Mouse (Mus musculus): ENCODE measurements at regions not wholly inside any gene's neighbourhood (a gene's known extent, or its start where the extent isn't known, plus 50 kb on each side); places are given as distances from the start of the nearest gene placed in this dataset.

DNA sequence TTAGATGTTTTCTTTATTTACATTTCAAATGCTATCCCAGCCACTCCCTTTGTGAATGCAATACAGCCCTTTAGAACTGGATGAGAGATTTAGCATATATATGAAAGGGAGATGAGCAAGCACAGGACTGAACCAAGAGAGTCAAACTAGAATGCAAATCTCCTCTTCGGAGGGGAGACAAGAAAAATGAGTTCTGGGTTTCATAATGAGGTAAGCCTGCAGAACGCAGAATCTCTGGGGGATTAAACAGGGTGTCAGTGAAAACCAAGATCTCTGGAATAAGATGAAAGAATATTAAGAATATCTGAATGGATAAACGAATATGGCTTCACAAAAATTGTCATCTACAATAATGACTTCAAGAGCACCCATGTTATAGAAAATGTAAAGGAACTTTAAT is 130.6 kb upstream of the Sem1 start:
- Histone ChIP-seq H3K4me2 (ENCODE audit: low read length) (no peak overlapping the region), H3K4me3 (replicated peaks; ENCODE audit: low read length) (no peak overlapping the region), H3K27ac (ENCODE audit: low read length) (no peak overlapping the region), H3K9me3 (ENCODE audit: control insufficient read depth, low read length) (no peaks in the 10 kb centered on the region), H3K36me3 (ENCODE audit: control insufficient read depth, insufficient read depth) (no peaks in the 10 kb centered on the region), H3K27me3 (replicated peaks; ENCODE audit: control insufficient read depth, insufficient read depth, low read length) (no peaks in the 10 kb centered on the region), H3K4me1 (replicated peaks; ENCODE audit: control insufficient read depth, insufficient read depth, low read length) (no peaks in the 10 kb centered on the region), H3K9ac (replicated peaks; ENCODE audit: low read depth, low read length) (no peak overlapping the region)
- ATAC-seq = no peak
- WGBS = 76% methylated on average over 3 of the region's 3 CpGs

DNA sequence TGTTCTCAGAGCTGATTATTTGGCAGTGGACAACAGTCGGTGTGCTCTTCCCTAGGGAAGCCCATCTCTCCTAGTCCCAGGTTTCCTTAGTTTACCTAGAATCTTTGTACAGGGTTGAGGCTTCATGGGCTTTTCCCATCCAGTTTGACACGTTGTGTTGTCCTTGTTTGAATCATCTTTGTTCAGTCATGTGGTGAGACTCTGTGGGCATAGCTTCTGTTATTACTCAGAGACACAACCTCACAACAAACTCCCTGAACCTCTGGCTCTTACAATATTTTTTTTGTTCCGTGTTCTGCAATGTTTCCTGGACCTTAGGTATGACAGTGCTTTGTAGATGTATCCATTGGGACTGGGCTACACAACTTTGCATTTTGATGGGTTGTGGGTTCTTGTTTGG is 132.9 kb upstream of the Dlx6 start:
- Histone ChIP-seq H3K36me3 (ENCODE audit: control insufficient read depth, insufficient read depth) (no peaks in the 10 kb centered on the region), H3K4me3 (replicated peaks; ENCODE audit: low read length) (no peak overlapping the region), H3K9ac (replicated peaks; ENCODE audit: low read depth, low read length) (no peak overlapping the region), H3K4me1 (replicated peaks; ENCODE audit: control insufficient read depth, insufficient read depth, low read length) (no peaks in the 10 kb centered on the region), H3K27me3 (replicated peaks; ENCODE audit: control insufficient read depth, insufficient read depth, low read length) (no peaks in the 10 kb centered on the region), H3K4me2 (ENCODE audit: low read length) (no peak overlapping the region), H3K27ac (ENCODE audit: low read length) (no peak overlapping the region), H3K9me3 (ENCODE audit: control insufficient read depth, low read length) (no peaks in the 10 kb centered on the region)
- ATAC-seq = no peak
- 93% methylated on average over 3 of the region's 3 CpGs for whole genome bisulfite sequencing

DNA sequence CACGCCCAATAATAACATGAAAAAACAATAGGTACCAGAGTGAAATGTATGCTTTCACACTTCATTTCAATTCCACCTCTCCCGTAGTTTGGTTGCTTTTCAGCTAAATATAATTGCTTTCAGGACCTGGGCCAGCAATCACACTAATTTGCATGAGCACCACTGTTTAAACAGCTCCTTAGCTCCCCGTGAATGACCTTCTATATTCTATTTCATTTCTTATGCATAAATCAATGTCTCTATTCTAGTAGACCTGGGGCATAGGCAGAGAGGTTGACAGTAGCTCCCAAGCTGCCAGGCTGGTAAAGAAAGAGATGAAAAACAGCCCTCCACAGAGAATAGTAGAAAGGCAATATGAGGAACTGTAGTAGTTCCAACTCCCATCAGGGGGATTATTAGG is 117.7 kb upstream of the Dlx6 start:
- H3K4me2 ChIP-seq (ENCODE audit: low read length) = no peak overlapping the region
- H3K9me3 ChIP-seq (ENCODE audit: control insufficient read depth, low read length) = no peaks in the 10 kb centered on the region
- 24% methylated on average over 3 of the region's 3 CpGs for WGBS
- H3K4me1 ChIP-seq (replicated peaks; ENCODE audit: control insufficient read depth, insufficient read depth, low read length) = no peaks in the 10 kb centered on the region
- ATAC-seq = peak; percentile 55; the same call in 1 of the 2 replicates
- H3K27ac ChIP-seq (ENCODE audit: low read length) = no peak overlapping the region
- no peak overlapping the region for H3K4me3 ChIP-seq (replicated peaks; ENCODE audit: low read length)
- no peaks in the 10 kb centered on the region for H3K36me3 ChIP-seq (ENCODE audit: control insufficient read depth, insufficient read depth)
- H3K27me3 ChIP-seq (replicated peaks; ENCODE audit: control insufficient read depth, insufficient read depth, low read length) = no peaks in the 10 kb centered on the region
- H3K9ac ChIP-seq (replicated peaks; ENCODE audit: low read depth, low read length) = no peak overlapping the region

DNA sequence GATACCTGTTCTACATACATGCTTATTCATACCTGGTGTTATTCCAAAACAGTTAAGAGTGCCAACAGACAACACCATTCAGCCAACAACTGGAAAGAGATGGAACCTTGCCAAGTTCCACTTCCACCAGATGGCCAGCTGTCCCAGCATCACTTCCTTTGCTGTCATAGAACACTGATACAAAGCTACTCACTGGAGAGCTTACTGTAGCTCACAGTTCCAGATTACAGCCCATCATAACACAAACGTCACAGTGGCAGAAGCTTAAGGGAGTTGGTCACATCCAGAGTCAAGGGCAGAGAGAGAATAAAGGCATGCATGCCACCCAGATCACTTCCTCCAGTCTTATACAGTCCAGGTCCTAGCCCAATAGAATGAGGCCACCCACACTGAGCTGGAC is 84.0 kb upstream of the Dlx6 start:
- Histone ChIP-seq H3K9me3 (ENCODE audit: control insufficient read depth, low read length) (no peaks in the 10 kb centered on the region), H3K27ac (ENCODE audit: low read length) (no peak overlapping the region), H3K36me3 (ENCODE audit: control insufficient read depth, insufficient read depth) (no peaks in the 10 kb centered on the region), H3K9ac (replicated peaks; ENCODE audit: low read depth, low read length) (no peak overlapping the region), H3K27me3 (replicated peaks; ENCODE audit: control insufficient read depth, insufficient read depth, low read length) (no peaks in the 10 kb centered on the region), H3K4me3 (replicated peaks; ENCODE audit: low read length) (no peak overlapping the region), H3K4me2 (ENCODE audit: low read length) (no peak overlapping the region), H3K4me1 (replicated peaks; ENCODE audit: control insufficient read depth, insufficient read depth, low read length) (no peaks in the 10 kb centered on the region)
- ATAC-seq = no peak
- WGBS = 85% methylated on average over 1 of the region's 1 CpGs

GRCm38 (mm10) chr6:6781556-6781955 is 81.6 kb upstream of the Dlx6 start:
- Histone ChIP-seq H3K36me3 (ENCODE audit: control insufficient read depth, insufficient read depth) (no peaks in the 10 kb centered on the region), H3K27ac (ENCODE audit: low read length) (no peak overlapping the region), H3K4me1 (replicated peaks; ENCODE audit: control insufficient read depth, insufficient read depth, low read length) (no peaks in the 10 kb centered on the region; the same call in 1 of the 2 replicates), H3K4me3 (replicated peaks; ENCODE audit: low read length) (no peak overlapping the region), H3K27me3 (replicated peaks; ENCODE audit: control insufficient read depth, insufficient read depth, low read length) (no peaks in the 10 kb centered on the region), H3K4me2 (ENCODE audit: low read length) (no peak overlapping the region), H3K9ac (replicated peaks; ENCODE audit: low read depth, low read length) (no peak overlapping the region), H3K9me3 (ENCODE audit: control insufficient read depth, low read length) (no peaks in the 10 kb centered on the region)
- 26% methylated on average over 3 of the region's 3 CpGs for WGBS
- ATAC-seq = no peak

GRCm38 (mm10) chr6:6785939-6786490 is 77.1 kb upstream of the Dlx6 start:
- Histone ChIP-seq H3K9ac (replicated peaks; ENCODE audit: low read depth, low read length) (no peak overlapping the region), H3K4me1 (replicated peaks; ENCODE audit: control insufficient read depth, insufficient read depth, low read length) (peaks cover 2% of the 10 kb centered on the region; the same call in 1 of the 2 replicates), H3K36me3 (ENCODE audit: control insufficient read depth, insufficient read depth) (no peaks in the 10 kb centered on the region), H3K4me3 (replicated peaks; ENCODE audit: low read length) (no peak overlapping the region), H3K27me3 (replicated peaks; ENCODE audit: control insufficient read depth, insufficient read depth, low read length) (no peaks in the 10 kb centered on the region), H3K9me3 (ENCODE audit: control insufficient read depth, low read length) (no peaks in the 10 kb centered on the region), H3K4me2 (ENCODE audit: low read length) (no peak overlapping the region), H3K27ac (ENCODE audit: low read length) (no peak overlapping the region)
- WGBS = 0% methylated on average over 1 of the region's 1 CpGs
- peak; percentile 49 for ATAC-seq

DNA sequence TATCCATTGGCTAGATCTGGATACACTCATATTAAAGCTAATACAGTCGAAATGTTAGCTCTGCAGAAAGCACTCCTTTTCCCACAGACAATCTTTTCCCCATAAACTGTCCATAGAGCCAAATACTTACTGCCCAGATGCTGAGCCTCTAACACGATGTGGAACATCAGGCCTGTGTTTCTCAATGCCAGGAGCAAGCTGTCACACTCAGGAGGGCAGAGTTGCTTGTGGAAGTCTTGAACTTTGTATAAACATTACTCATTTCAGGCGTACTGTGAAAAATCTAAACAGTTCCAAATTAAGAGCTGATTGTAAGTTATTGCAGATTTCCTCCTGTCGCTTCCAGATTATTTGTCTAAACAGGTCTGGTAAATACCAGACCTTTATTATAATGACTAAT is 75.6 kb upstream of the Dlx6 start:
- WGBS = 66% methylated on average over 4 of the region's 4 CpGs
- no peak for ATAC-seq
- Histone ChIP-seq H3K27me3 (replicated peaks; ENCODE audit: control insufficient read depth, insufficient read depth, low read length) (no peaks in the 10 kb centered on the region), H3K9ac (replicated peaks; ENCODE audit: low read depth, low read length) (no peak overlapping the region), H3K4me1 (replicated peaks; ENCODE audit: control insufficient read depth, insufficient read depth, low read length) (peaks cover 2% of the 10 kb centered on the region; the same call in 1 of the 2 replicates), H3K36me3 (ENCODE audit: control insufficient read depth, insufficient read depth) (no peaks in the 10 kb centered on the region), H3K4me2 (ENCODE audit: low read length) (no peak overlapping the region), H3K27ac (ENCODE audit: low read length) (no peak overlapping the region), H3K4me3 (replicated peaks; ENCODE audit: low read length) (no peak overlapping the region), H3K9me3 (ENCODE audit: control insufficient read depth, low read length) (no peaks in the 10 kb centered on the region)

GRCm38 (mm10) chr6:6794320-6795018 is 68.7 kb upstream of the Dlx6 start:
- ATAC-seq = peak; percentile 59; the same call in 1 of the 2 replicates
- no peaks in the 10 kb centered on the region for H3K36me3 ChIP-seq (ENCODE audit: control insufficient read depth, insufficient read depth)
- 41% methylated on average over 6 of the region's 6 CpGs for WGBS
- no peak overlapping the region for H3K27ac ChIP-seq (ENCODE audit: low read length)
- no peaks in the 10 kb centered on the region for H3K27me3 ChIP-seq (replicated peaks; ENCODE audit: control insufficient read depth, insufficient read depth, low read length)
- no peak overlapping the region for H3K9ac ChIP-seq (replicated peaks; ENCODE audit: low read depth, low read length)
- H3K4me3 ChIP-seq (replicated peaks; ENCODE audit: low read length) = no peak overlapping the region
- H3K9me3 ChIP-seq (ENCODE audit: control insufficient read depth, low read length) = no peaks in the 10 kb centered on the region
- peaks cover 4% of the 10 kb centered on the region; the same call in 1 of the 2 replicates for H3K4me1 ChIP-seq (replicated peaks; ENCODE audit: control insufficient read depth, insufficient read depth, low read length)
- no peak overlapping the region for H3K4me2 ChIP-seq (ENCODE audit: low read length)

GRCm38 (mm10) chr6:6800377-6800776 is 62.8 kb upstream of the Dlx6 start:
- H3K9ac ChIP-seq (replicated peaks; ENCODE audit: low read depth, low read length) = no peak overlapping the region
- H3K4me2 ChIP-seq (ENCODE audit: low read length) = no peak overlapping the region
- peaks cover 4% of the 10 kb centered on the region; the same call in 1 of the 2 replicates for H3K4me1 ChIP-seq (replicated peaks; ENCODE audit: control insufficient read depth, insufficient read depth, low read length)
- no peak overlapping the region for H3K27ac ChIP-seq (ENCODE audit: low read length)
- H3K4me3 ChIP-seq (replicated peaks; ENCODE audit: low read length) = no peak overlapping the region
- no peaks in the 10 kb centered on the region for H3K36me3 ChIP-seq (ENCODE audit: control insufficient read depth, insufficient read depth)
- WGBS = 93% methylated on average over 2 of the region's 2 CpGs
- 0 out of 2 replicates have a peak, but pooled peaks have one; percentile 12 for ATAC-seq
- no peaks in the 10 kb centered on the region for H3K9me3 ChIP-seq (ENCODE audit: control insufficient read depth, low read length)
- H3K27me3 ChIP-seq (replicated peaks; ENCODE audit: control insufficient read depth, insufficient read depth, low read length) = no peaks in the 10 kb centered on the region
